Mouse (Mus musculus): Measurements from ENCODE around the gene Hnf1b. TPM values are rescaled to one million over a fixed set of nuclear protein-coding genes. Genes with fewer than 3 reads are reported as not detected.

Gene Hnf1b
- polyA plus RNA-seq, 1 experiment from 2014 or later: 4.8 TPM

DNA sequence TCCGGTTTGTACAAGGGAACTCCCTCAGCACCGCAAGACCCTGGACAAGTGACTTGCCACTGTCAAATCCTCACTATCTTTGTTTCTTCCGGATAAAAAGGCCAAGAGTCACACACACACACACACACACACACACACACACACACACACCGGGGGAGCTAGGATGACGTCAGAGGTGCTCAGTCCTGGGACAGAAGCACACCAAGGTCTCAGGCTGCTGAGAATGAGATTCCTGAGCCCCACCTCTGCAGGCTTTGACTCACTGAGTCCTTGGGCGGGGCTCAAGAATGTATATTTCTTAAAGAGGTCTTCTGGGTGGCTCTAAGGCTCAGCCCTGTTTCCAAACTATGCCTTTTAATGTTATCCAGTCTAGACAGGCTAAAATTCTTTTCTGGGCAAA is 41.5 kb downstream of the Hnf1b start:
- Histone ChIP-seq H3K36me3 (ENCODE audit: control insufficient read depth, insufficient read depth, low read length) (no peaks in the 10 kb centered on the region), H3K27ac (replicated peaks) (no peak overlapping the region), H3K27me3 (ENCODE audit: control insufficient read depth, insufficient read depth, low read length) (no peaks in the 10 kb centered on the region), H3K9ac (ENCODE audit: low read length) (no peak overlapping the region), H3K4me1 (replicated peaks; ENCODE audit: control insufficient read depth, insufficient read depth) (no peaks in the 10 kb centered on the region), H3K9me3 (ENCODE audit: control insufficient read depth, low read length) (no peaks in the 10 kb centered on the region), H3K4me2 (replicated peaks; ENCODE audit: low read depth) (no peak overlapping the region), H3K4me3 (ENCODE audit: low read depth, low read length) (no peak overlapping the region)
- peak; percentile 76 for DNase-seq (ENCODE audit: low spot score)
- 20% methylated on average over 6 of the region's 6 CpGs for WGBS
- TF ChIP-seq EP300 (optimal IDR thresholded peaks at IDR 0.05) (no peak), CTCF (IDR thresholded peaks at IDR 0.05; ENCODE audit: low read depth) (no peak)
- ATAC-seq (ENCODE audit: low FRiP score, low TSS enrichment): peak; percentile 94

GRCm38 (mm10) chr11:83893325-83893724 is 43.5 kb downstream of the Hnf1b start:
- H3K4me3 ChIP-seq (ENCODE audit: low read depth, low read length): no peak overlapping the region
- no peaks in the 10 kb centered on the region for H3K9me3 ChIP-seq (ENCODE audit: control insufficient read depth, low read length)
- TF ChIP-seq EP300 (optimal IDR thresholded peaks at IDR 0.05): no peak
- no peak for TF ChIP-seq CTCF (IDR thresholded peaks at IDR 0.05; ENCODE audit: low read depth)
- no peaks in the 10 kb centered on the region for H3K27me3 ChIP-seq (ENCODE audit: control insufficient read depth, insufficient read depth, low read length)
- H3K4me2 ChIP-seq (replicated peaks; ENCODE audit: low read depth): no peak overlapping the region
- H3K36me3 ChIP-seq (ENCODE audit: control insufficient read depth, insufficient read depth, low read length): no peaks in the 10 kb centered on the region
- no peak for ATAC-seq (ENCODE audit: low FRiP score, low TSS enrichment)
- H3K9ac ChIP-seq (ENCODE audit: low read length): no peak overlapping the region
- no peak for DNase-seq (ENCODE audit: low spot score)
- no peak overlapping the region for H3K27ac ChIP-seq (replicated peaks)
- 80% methylated on average over 9 of the region's 9 CpGs for WGBS
- no peaks in the 10 kb centered on the region for H3K4me1 ChIP-seq (replicated peaks; ENCODE audit: control insufficient read depth, insufficient read depth)

DNA sequence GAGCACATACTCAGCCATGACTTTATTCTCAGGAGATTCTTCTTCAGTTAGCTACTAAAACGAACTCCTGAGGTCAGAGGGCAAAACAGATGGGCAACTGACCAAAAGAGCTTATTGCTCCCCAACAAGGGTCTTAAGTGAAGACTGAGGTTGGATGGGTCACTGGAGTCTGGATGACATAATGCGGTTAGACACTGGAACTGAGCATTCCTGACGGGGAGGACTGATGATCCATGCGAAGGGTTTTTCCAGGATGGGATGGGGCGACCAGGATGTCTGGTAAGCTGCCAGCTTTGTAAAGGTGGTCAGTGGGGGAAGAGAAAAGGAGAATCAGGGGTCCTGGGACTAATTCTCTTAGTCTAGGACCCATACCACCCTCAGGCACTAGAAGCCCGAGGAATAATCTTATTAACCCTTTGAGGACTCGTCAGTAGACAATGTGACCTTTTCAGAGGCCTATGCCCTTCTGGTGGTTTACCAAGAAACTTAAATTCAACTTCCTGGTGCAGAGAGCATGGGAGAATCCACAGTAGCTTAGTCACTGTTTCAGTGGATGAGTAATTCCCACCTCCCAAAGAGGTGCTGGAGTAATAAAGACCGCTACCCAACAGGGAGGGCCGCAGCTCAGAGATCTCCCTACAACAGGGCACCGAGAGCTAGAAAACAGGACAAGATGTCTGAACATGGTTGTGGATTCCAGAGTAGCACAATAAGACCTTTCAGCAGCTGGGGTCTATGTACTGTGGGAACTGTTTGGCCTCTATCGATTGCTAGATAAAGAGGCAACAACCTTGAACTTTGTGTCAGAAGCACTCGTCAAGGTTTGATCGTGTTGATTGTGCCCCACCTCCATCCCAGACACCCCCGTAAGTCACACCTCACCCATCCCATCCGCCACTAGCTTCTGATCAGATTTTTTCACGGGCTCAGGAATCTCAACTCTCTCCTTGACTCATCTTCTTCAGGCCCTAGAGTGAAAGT is 46.9 kb downstream of the Hnf1b start:
- ATAC-seq (ENCODE audit: low FRiP score, low TSS enrichment) (no peak), DNase-seq (ENCODE audit: low spot score) (no peak)
- 71% methylated on average over 16 of the region's 16 CpGs for WGBS
- no peaks in the 10 kb centered on the region for H3K27me3 ChIP-seq (ENCODE audit: control insufficient read depth, insufficient read depth, low read length)
- no peaks in the 10 kb centered on the region for H3K36me3 ChIP-seq (ENCODE audit: control insufficient read depth, insufficient read depth, low read length)
- H3K4me2 ChIP-seq (replicated peaks; ENCODE audit: low read depth): no peak overlapping the region
- no peaks in the 10 kb centered on the region for H3K9me3 ChIP-seq (ENCODE audit: control insufficient read depth, low read length)
- H3K9ac ChIP-seq (ENCODE audit: low read length): no peak overlapping the region
- TF ChIP-seq CTCF (IDR thresholded peaks at IDR 0.05; ENCODE audit: low read depth) (no peak), EP300 (optimal IDR thresholded peaks at IDR 0.05) (no peak)
- no peaks in the 10 kb centered on the region for H3K4me1 ChIP-seq (replicated peaks; ENCODE audit: control insufficient read depth, insufficient read depth)
- H3K27ac ChIP-seq (replicated peaks): no peak overlapping the region
- H3K4me3 ChIP-seq (ENCODE audit: low read depth, low read length): no peak overlapping the region

DNA sequence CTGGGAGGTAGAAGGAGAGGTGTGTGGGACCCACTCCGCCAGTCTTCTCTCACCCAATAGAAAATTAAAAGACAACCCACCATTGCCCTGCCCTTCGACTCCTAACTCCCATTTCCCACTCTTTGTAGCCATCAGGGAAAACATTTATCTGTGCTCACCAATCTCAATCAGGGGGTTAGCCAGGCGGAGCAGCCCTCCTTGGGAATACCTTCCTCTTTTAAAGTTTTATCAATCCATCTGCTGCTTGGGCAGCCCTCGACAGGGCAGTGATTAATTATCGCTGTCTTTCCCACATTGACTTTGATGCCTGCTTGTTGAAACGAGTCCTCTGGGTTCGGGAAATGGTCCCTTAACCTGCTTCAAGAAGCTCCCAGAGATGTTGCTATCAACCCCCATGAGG is 47.7 kb downstream of the Hnf1b start:
- Histone ChIP-seq H3K4me3 (ENCODE audit: low read depth, low read length) (no peak overlapping the region), H3K27me3 (ENCODE audit: control insufficient read depth, insufficient read depth, low read length) (no peaks in the 10 kb centered on the region), H3K4me2 (replicated peaks; ENCODE audit: low read depth) (no peak overlapping the region), H3K27ac (replicated peaks) (no peak overlapping the region), H3K36me3 (ENCODE audit: control insufficient read depth, insufficient read depth, low read length) (no peaks in the 10 kb centered on the region), H3K9me3 (ENCODE audit: control insufficient read depth, low read length) (no peaks in the 10 kb centered on the region), H3K4me1 (replicated peaks; ENCODE audit: control insufficient read depth, insufficient read depth) (no peaks in the 10 kb centered on the region), H3K9ac (ENCODE audit: low read length) (no peak overlapping the region)
- TF ChIP-seq CTCF (IDR thresholded peaks at IDR 0.05; ENCODE audit: low read depth): no peak
- TF ChIP-seq EP300 (optimal IDR thresholded peaks at IDR 0.05): no peak
- no peak for DNase-seq (ENCODE audit: low spot score)
- no peak for ATAC-seq (ENCODE audit: low FRiP score, low TSS enrichment)
- WGBS: 59% methylated on average over 7 of the region's 7 CpGs

DNA sequence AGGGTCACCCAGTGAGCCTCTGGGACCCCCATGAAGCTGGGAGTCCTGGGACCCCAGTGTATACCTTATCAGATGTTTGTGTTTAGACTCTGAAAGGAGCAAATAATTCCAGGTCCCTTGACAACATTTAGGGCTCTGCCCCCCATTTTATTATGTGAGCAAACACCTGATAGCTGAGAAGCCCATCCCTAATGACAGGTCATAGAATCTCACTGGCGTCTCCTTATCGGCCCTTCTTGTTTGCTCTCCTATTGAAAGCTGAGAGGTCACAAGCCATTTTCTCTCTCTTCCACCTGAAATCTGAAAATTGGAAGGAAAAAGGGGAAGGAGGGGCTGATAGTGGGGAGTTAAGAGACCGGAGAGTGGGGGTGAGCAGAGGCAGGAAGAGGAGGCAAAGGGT is 52.9 kb downstream of the Hnf1b start:
- no peak for DNase-seq (ENCODE audit: low spot score)
- H3K27ac ChIP-seq (replicated peaks): no peak overlapping the region
- 54% methylated on average over 3 of the region's 3 CpGs for WGBS
- TF ChIP-seq CTCF (IDR thresholded peaks at IDR 0.05; ENCODE audit: low read depth) (no peak), EP300 (optimal IDR thresholded peaks at IDR 0.05) (no peak)
- no peak overlapping the region for H3K4me3 ChIP-seq (ENCODE audit: low read depth, low read length)
- H3K9me3 ChIP-seq (ENCODE audit: control insufficient read depth, low read length): no peaks in the 10 kb centered on the region
- no peaks in the 10 kb centered on the region for H3K36me3 ChIP-seq (ENCODE audit: control insufficient read depth, insufficient read depth, low read length)
- H3K4me1 ChIP-seq (replicated peaks; ENCODE audit: control insufficient read depth, insufficient read depth): no peaks in the 10 kb centered on the region
- no peak for ATAC-seq (ENCODE audit: low FRiP score, low TSS enrichment)
- no peak overlapping the region for H3K9ac ChIP-seq (ENCODE audit: low read length)
- H3K27me3 ChIP-seq (ENCODE audit: control insufficient read depth, insufficient read depth, low read length): no peaks in the 10 kb centered on the region
- no peak overlapping the region for H3K4me2 ChIP-seq (replicated peaks; ENCODE audit: low read depth)

DNA sequence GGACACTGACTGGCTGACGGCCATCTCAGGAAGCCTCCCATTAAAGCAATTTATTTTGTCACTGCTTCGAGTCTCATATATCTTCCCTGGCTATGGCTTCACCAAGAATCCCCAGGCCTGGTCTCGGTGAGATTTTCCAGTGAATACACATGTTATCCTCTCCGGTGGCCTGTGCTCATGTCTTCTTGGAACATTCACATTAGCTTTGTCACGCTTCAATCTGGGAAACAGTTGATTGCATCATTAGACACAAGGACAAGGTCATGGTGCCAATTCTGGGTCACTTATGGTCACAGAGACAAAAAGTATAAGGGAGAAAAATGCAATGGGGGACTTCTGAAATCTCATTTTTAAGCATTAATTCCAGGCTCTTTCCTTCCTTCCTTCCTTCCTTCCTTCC is 55.9 kb downstream of the Hnf1b start:
- no peak for ATAC-seq (ENCODE audit: low FRiP score, low TSS enrichment)
- Histone ChIP-seq H3K4me1 (replicated peaks; ENCODE audit: control insufficient read depth, insufficient read depth) (no peaks in the 10 kb centered on the region), H3K4me2 (replicated peaks; ENCODE audit: low read depth) (no peak overlapping the region), H3K27me3 (ENCODE audit: control insufficient read depth, insufficient read depth, low read length) (no peaks in the 10 kb centered on the region), H3K36me3 (ENCODE audit: control insufficient read depth, insufficient read depth, low read length) (no peaks in the 10 kb centered on the region), H3K9me3 (ENCODE audit: control insufficient read depth, low read length) (no peaks in the 10 kb centered on the region), H3K4me3 (ENCODE audit: low read depth, low read length) (no peak overlapping the region), H3K9ac (ENCODE audit: low read length) (no peak overlapping the region), H3K27ac (replicated peaks) (no peak overlapping the region)
- TF ChIP-seq CTCF (IDR thresholded peaks at IDR 0.05; ENCODE audit: low read depth) (no peak), EP300 (optimal IDR thresholded peaks at IDR 0.05) (no peak)
- 65% methylated on average over 5 of the region's 5 CpGs for WGBS
- no peak for DNase-seq (ENCODE audit: low spot score)

Data from stomach, postnatal 0 days (tissue).